Mouse (Mus musculus): ENCODE data around the gene Hspb11. TPM values are rescaled to one million over a fixed set of nuclear protein-coding genes. Genes with fewer than 3 reads are reported as not detected.

Hspb11 gene
- polyA plus RNA-seq, 1 experiment from 2014 or later: 40.6 TPM

GRCm38 (mm10) chr4:107254414-107254813 lies 1.0 kb downstream of the Hspb11 start:
- Histone ChIP-seq H3K36me3 (no peaks in the 10 kb centered on the region), H3K27me3 (replicated peaks) (no peaks in the 10 kb centered on the region), H3K4me1 (peaks cover 35% of the 10 kb centered on the region), H3K9me3 (replicated peaks) (no peaks in the 10 kb centered on the region), H3K4me2 (peak overlapping the region; percentile 71), H3K27ac (replicated peaks) (peak overlapping the region; percentile 95), H3K4me3 (replicated peaks) (peak overlapping the region; percentile 84), H3K9ac (replicated peaks) (peak overlapping the region; percentile 73)
- 8% methylated on average over 3 of the region's 3 CpGs for WGBS
- no peak for ATAC-seq (ENCODE audit: low FRiP score)

- Histone ChIP-seq H3K4me1 (peaks cover 8% of the 10 kb centered on the region), H3K9ac (replicated peaks) (no peak overlapping the region), H3K36me3 (peaks cover 3% of the 10 kb centered on the region), H3K4me2 (no peak overlapping the region), H3K4me3 (replicated peaks) (no peak overlapping the region), H3K9me3 (replicated peaks) (0 out of 2 replicates have a peak, but pooled peaks cover under 1% of the 10 kb centered on the region), H3K27me3 (replicated peaks) (no peaks in the 10 kb centered on the region), H3K27ac (replicated peaks) (no peak overlapping the region)
- ATAC-seq (ENCODE audit: low FRiP score): no peak
- WGBS: 72% methylated on average over 4 of the region's 4 CpGs
Observed at GRCm38 (mm10) chr4:107260001-107260400, 6.6 kb downstream of the Hspb11 start.

GRCm38 (mm10) chr4:107273683-107274082 lies 20.3 kb downstream of the Hspb11 start:
- Histone ChIP-seq H3K4me2 (no peak overlapping the region), H3K27me3 (replicated peaks) (no peaks in the 10 kb centered on the region), H3K9ac (replicated peaks) (no peak overlapping the region), H3K9me3 (replicated peaks) (no peaks in the 10 kb centered on the region), H3K4me1 (no peaks in the 10 kb centered on the region), H3K4me3 (replicated peaks) (no peak overlapping the region), H3K36me3 (0 out of 2 replicates have a peak, but pooled peaks cover 9% of the 10 kb centered on the region), H3K27ac (replicated peaks) (no peak overlapping the region)
- ATAC-seq (ENCODE audit: low FRiP score): no peak
- WGBS: 65% methylated on average over 4 of the region's 4 CpGs

- no peaks in the 10 kb centered on the region for H3K9me3 ChIP-seq (replicated peaks)
- H3K27me3 ChIP-seq (replicated peaks): no peaks in the 10 kb centered on the region
- no peak overlapping the region for H3K4me3 ChIP-seq (replicated peaks)
- 88% methylated on average over 5 of the region's 5 CpGs for WGBS
- H3K4me1 ChIP-seq: no peaks in the 10 kb centered on the region
- ATAC-seq (ENCODE audit: low FRiP score): no peak
- H3K4me2 ChIP-seq: no peak overlapping the region
- 0 out of 2 replicates have a peak overlapping the region, but pooled peaks have one; percentile 6 for H3K27ac ChIP-seq (replicated peaks)
- H3K36me3 ChIP-seq: 0 out of 2 replicates have a peak, but pooled peaks cover 9% of the 10 kb centered on the region
- H3K9ac ChIP-seq (replicated peaks): no peak overlapping the region
Observed at GRCm38 (mm10) chr4:107274511-107274910, 21.1 kb downstream of the Hspb11 start.

GRCm38 (mm10) chr4:107278188-107278707 lies 24.9 kb downstream of the Hspb11 start:
- no peak for ATAC-seq (ENCODE audit: low FRiP score)
- H3K27ac ChIP-seq (replicated peaks): no peak overlapping the region
- H3K4me3 ChIP-seq (replicated peaks): no peak overlapping the region
- no peaks in the 10 kb centered on the region for H3K4me1 ChIP-seq
- 17% methylated on average over 8 of the region's 8 CpGs for WGBS
- no peak overlapping the region for H3K4me2 ChIP-seq
- peaks cover 17% of the 10 kb centered on the region for H3K36me3 ChIP-seq
- no peaks in the 10 kb centered on the region for H3K9me3 ChIP-seq (replicated peaks)
- no peak overlapping the region for H3K9ac ChIP-seq (replicated peaks)
- H3K27me3 ChIP-seq (replicated peaks): no peaks in the 10 kb centered on the region

GRCm38 (mm10) chr4:107280843-107281475 lies 27.6 kb downstream of the Hspb11 start:
- ATAC-seq (ENCODE audit: low FRiP score): no peak
- no peaks in the 10 kb centered on the region for H3K9me3 ChIP-seq (replicated peaks)
- WGBS: 85% methylated on average over 7 of the region's 7 CpGs
- H3K4me3 ChIP-seq (replicated peaks): no peak overlapping the region
- H3K9ac ChIP-seq (replicated peaks): no peak overlapping the region
- peaks cover 15% of the 10 kb centered on the region for H3K36me3 ChIP-seq
- H3K4me2 ChIP-seq: no peak overlapping the region
- no peaks in the 10 kb centered on the region for H3K4me1 ChIP-seq
- H3K27ac ChIP-seq (replicated peaks): no peak overlapping the region
- no peaks in the 10 kb centered on the region for H3K27me3 ChIP-seq (replicated peaks)

GRCm38 (mm10) chr4:107285446-107286200 lies 32.2 kb downstream of the Hspb11 start:
- H3K27ac ChIP-seq (replicated peaks): no peak overlapping the region
- no peak overlapping the region for H3K9ac ChIP-seq (replicated peaks)
- WGBS: 79% methylated on average over 3 of the region's 3 CpGs
- no peaks in the 10 kb centered on the region for H3K27me3 ChIP-seq (replicated peaks)
- H3K4me2 ChIP-seq: no peak overlapping the region
- no peaks in the 10 kb centered on the region for H3K4me1 ChIP-seq
- no peak overlapping the region for H3K4me3 ChIP-seq (replicated peaks)
- ATAC-seq (ENCODE audit: low FRiP score): no peak
- peaks cover 7% of the 10 kb centered on the region for H3K36me3 ChIP-seq
- no peaks in the 10 kb centered on the region for H3K9me3 ChIP-seq (replicated peaks)

- Histone ChIP-seq H3K4me3 (replicated peaks) (no peak overlapping the region), H3K9me3 (replicated peaks) (no peaks in the 10 kb centered on the region), H3K27me3 (replicated peaks) (no peaks in the 10 kb centered on the region), H3K27ac (replicated peaks) (no peak overlapping the region), H3K4me2 (no peak overlapping the region), H3K36me3 (no peaks in the 10 kb centered on the region), H3K9ac (replicated peaks) (no peak overlapping the region), H3K4me1 (no peaks in the 10 kb centered on the region)
- ATAC-seq (ENCODE audit: low FRiP score): no peak
- 93% methylated on average over 8 of the region's 8 CpGs for WGBS
Observed at GRCm38 (mm10) chr4:107286386-107286785, 33.0 kb downstream of the Hspb11 start.

GRCm38 (mm10) chr4:107287517-107287916 lies 34.1 kb downstream of the Hspb11 start:
- no peak for ATAC-seq (ENCODE audit: low FRiP score)
- Histone ChIP-seq H3K4me3 (replicated peaks) (no peak overlapping the region), H3K4me2 (no peak overlapping the region), H3K36me3 (no peaks in the 10 kb centered on the region), H3K4me1 (no peaks in the 10 kb centered on the region), H3K27me3 (replicated peaks) (no peaks in the 10 kb centered on the region), H3K9ac (replicated peaks) (no peak overlapping the region), H3K9me3 (replicated peaks) (no peaks in the 10 kb centered on the region), H3K27ac (replicated peaks) (no peak overlapping the region)
- WGBS: 93% methylated on average over 2 of the region's 2 CpGs

- H3K4me3 ChIP-seq (replicated peaks): no peak overlapping the region
- no peaks in the 10 kb centered on the region for H3K36me3 ChIP-seq
- H3K4me2 ChIP-seq: no peak overlapping the region
- H3K4me1 ChIP-seq: no peaks in the 10 kb centered on the region
- no peak overlapping the region for H3K27ac ChIP-seq (replicated peaks)
- no peaks in the 10 kb centered on the region for H3K27me3 ChIP-seq (replicated peaks)
- H3K9me3 ChIP-seq (replicated peaks): no peaks in the 10 kb centered on the region
- no peak for ATAC-seq (ENCODE audit: low FRiP score)
- WGBS: 82% methylated on average over 7 of the region's 7 CpGs
- no peak overlapping the region for H3K9ac ChIP-seq (replicated peaks)
Observed at GRCm38 (mm10) chr4:107291611-107292272, 38.3 kb downstream of the Hspb11 start.

GRCm38 (mm10) chr4:107292273-107292662 lies 38.9 kb downstream of the Hspb11 start:
- H3K4me3 ChIP-seq (replicated peaks): no peak overlapping the region
- no peak for ATAC-seq (ENCODE audit: low FRiP score)
- WGBS: 42% methylated on average over 4 of the region's 4 CpGs
- no peaks in the 10 kb centered on the region for H3K36me3 ChIP-seq
- H3K4me1 ChIP-seq: no peaks in the 10 kb centered on the region
- no peak overlapping the region for H3K9ac ChIP-seq (replicated peaks)
- no peak overlapping the region for H3K27ac ChIP-seq (replicated peaks)
- no peaks in the 10 kb centered on the region for H3K27me3 ChIP-seq (replicated peaks)
- no peak overlapping the region for H3K4me2 ChIP-seq
- H3K9me3 ChIP-seq (replicated peaks): no peaks in the 10 kb centered on the region

All from neural tube, embryonic 15.5 days (tissue).